20 mouse cellular contexts compared by ENCODE assay signal in genomic region chr3:21263317-21263716, GRCm38 (mm10).
DNase-seq lines count a peak whose midpoint lies in the region; ATAC-seq and TF ChIP-seq lines count a peak whose summit lies in the region.
"Had no signal": no experiment of that assay in that cellular context is flagged by ENCODE, and none has a peak within 500 bp of the region (broad histone marks: within the 10 kb centered on the region; RNA-seq: fewer than 3 reads in every experiment).

No protein-coding gene starts in this region.

- no peaks in the 10 kb centered on the region for H3K27me3 ChIP-seq in heart, embryonic 11.5 days (ENCODE audit: control insufficient read depth, insufficient read depth, low read length)
- no peaks in the 10 kb centered on the region for H3K27me3 ChIP-seq in heart, embryonic 13.5 days (replicated peaks)
- H3K27me3 ChIP-seq in heart, postnatal 0 days (ENCODE audit: control insufficient read depth, insufficient read depth, low read length): no peaks in the 10 kb centered on the region
- no peaks in the 10 kb centered on the region for H3K27me3 ChIP-seq in embryonic facial prominence, embryonic 10.5 days (replicated peaks; ENCODE audit: low read depth, poor library complexity, severe bottlenecking)
- H3K27me3 ChIP-seq: hindbrain, embryonic 13.5 days had no signal

- intact Hi-C loops in left cerebral cortex, postnatal 25 days (cut with DNase I): no loop called here
- intact Hi-C loops in gastrocnemius, postnatal 14 days (cut with DNase I; ENCODE audit: low total_unique reads): no loop called here

- ATAC-seq in heart, embryonic 11.5 days (replicated peaks; ENCODE audit: insufficient number of reproducible peaks, low FRiP score, low TSS enrichment): no peak; the same call in 1 of the 2 replicates
- peak; percentile 54; the same call in 1 of the 2 replicates for ATAC-seq in heart, embryonic 13.5 days (ENCODE audit: extremely low read depth, insufficient number of reproducible peaks, low FRiP score, low TSS enrichment)
- ATAC-seq in heart, postnatal 0 days (ENCODE audit: insufficient read depth, low read depth): peak; percentile 85
- ATAC-seq: forebrain, embryonic 14.5 days; hindbrain, postnatal 0 days had no signal

- WGBS in heart, embryonic 11.5 days (ENCODE audit: insufficient replicate concordance): 45% methylated on average over 2 of the region's 2 CpGs
- WGBS in heart, embryonic 13.5 days: 27% methylated on average over 2 of the region's 2 CpGs
- WGBS in heart, postnatal 0 days: 38% methylated on average over 2 of the region's 2 CpGs
- 91% methylated on average over 2 of the region's 2 CpGs for WGBS in embryonic facial prominence, embryonic 10.5 days

- H3K27ac ChIP-seq in heart, embryonic 11.5 days (ENCODE audit: low read depth, low read length): no peak overlapping the region
- peak overlapping the region; percentile 42; the same call in 1 of the 2 replicates for H3K27ac ChIP-seq in heart, embryonic 13.5 days (replicated peaks)
- H3K27ac ChIP-seq in heart, postnatal 0 days (ENCODE audit: low read depth): no peak overlapping the region
- H3K27ac ChIP-seq in embryonic facial prominence, embryonic 10.5 days (replicated peaks): no peak overlapping the region
- H3K27ac ChIP-seq: gastrocnemius, adult 2 months; hindbrain, embryonic 13.5 days; hindbrain, postnatal 0 days had no signal

- no peak overlapping the region for H3K9ac ChIP-seq in heart, embryonic 11.5 days (ENCODE audit: low read depth, low read length)
- H3K9ac ChIP-seq in heart, embryonic 13.5 days: no peak overlapping the region
- no peak overlapping the region for H3K9ac ChIP-seq in heart, postnatal 0 days (replicated peaks; ENCODE audit: low read depth, low read length)
- H3K9ac ChIP-seq: hindbrain, embryonic 13.5 days had no signal

- no peak overlapping the region for H3K4me3 ChIP-seq in heart, embryonic 11.5 days (ENCODE audit: low read depth, low read length)
- H3K4me3 ChIP-seq in heart, embryonic 13.5 days: no peak overlapping the region
- no peak overlapping the region for H3K4me3 ChIP-seq in heart, postnatal 0 days (ENCODE audit: low read depth, low read length)
- H3K4me3 ChIP-seq in embryonic facial prominence, embryonic 10.5 days: no peak overlapping the region
- H3K4me3 ChIP-seq: gastrocnemius, adult 2 months; hindbrain, embryonic 13.5 days had no signal

- no peak for TF ChIP-seq EP300 in heart, postnatal 0 days (IDR thresholded peaks at IDR 0.05; ENCODE audit: low read depth)

- no peaks in the 10 kb centered on the region; the same call in 1 of the 2 replicates for H3K4me1 ChIP-seq in heart, embryonic 11.5 days (ENCODE audit: control insufficient read depth, insufficient read depth, low read length)
- peaks cover 16% of the 10 kb centered on the region for H3K4me1 ChIP-seq in heart, embryonic 13.5 days
- H3K4me1 ChIP-seq in heart, postnatal 0 days (ENCODE audit: control insufficient read depth, insufficient read depth): peaks cover 14% of the 10 kb centered on the region
- no peaks in the 10 kb centered on the region for H3K4me1 ChIP-seq in embryonic facial prominence, embryonic 10.5 days
- H3K4me1 ChIP-seq: hindbrain, embryonic 13.5 days had no signal

- DNase-seq in heart, adult 11 months: peak; percentile 92
- peak; percentile 19 for DNase-seq in heart, adult 8-10 months (ENCODE audit: low spot score)
- DNase-seq in heart, postnatal 0 days (ENCODE audit: low spot score): peak; percentile 45
- DNase-seq in embryonic facial prominence, embryonic 10.5 days (ENCODE audit: low spot score): no peak
- no peak for DNase-seq in left cerebral cortex, postnatal 25 days (ENCODE audit: low spot score in 2 of 2)
- no peak for DNase-seq in gastrocnemius, postnatal 14 days
- DNase-seq: adrenal gland, adult 2 months; adrenal gland, postnatal 25 days; B cell, adult 2 months; cerebellum, adult 18-20 months; cerebellum, adult 9-11 months; cerebellum, postnatal 36 days; gastrocnemius, adult 2 months; gastrocnemius, postnatal 36 days; kidney, adult 11 months had no signal

- TF ChIP-seq CTCF in heart, postnatal 0 days (IDR thresholded peaks at IDR 0.05; ENCODE audit: low read depth): no peak

- no peaks in the 10 kb centered on the region for H3K36me3 ChIP-seq in heart, embryonic 11.5 days (ENCODE audit: control insufficient read depth, insufficient read depth, low read length)
- no peaks in the 10 kb centered on the region for H3K36me3 ChIP-seq in heart, embryonic 13.5 days
- H3K36me3 ChIP-seq in heart, postnatal 0 days (replicated peaks; ENCODE audit: control insufficient read depth, insufficient read depth, low read length): no peaks in the 10 kb centered on the region
- H3K36me3 ChIP-seq in embryonic facial prominence, embryonic 10.5 days (replicated peaks): no peaks in the 10 kb centered on the region
- H3K36me3 ChIP-seq: hindbrain, embryonic 13.5 days had no signal

- H3K9me3 ChIP-seq in heart, embryonic 11.5 days (replicated peaks; ENCODE audit: control insufficient read depth, low read length): no peaks in the 10 kb centered on the region
- H3K9me3 ChIP-seq in heart, embryonic 13.5 days: no peaks in the 10 kb centered on the region
- no peaks in the 10 kb centered on the region for H3K9me3 ChIP-seq in heart, postnatal 0 days (replicated peaks; ENCODE audit: control insufficient read depth, low read length)
- H3K9me3 ChIP-seq in embryonic facial prominence, embryonic 10.5 days: no peaks in the 10 kb centered on the region
- H3K9me3 ChIP-seq: hindbrain, embryonic 13.5 days had no signal

- H3K4me2 ChIP-seq in heart, embryonic 11.5 days: no peak overlapping the region
- no peak overlapping the region for H3K4me2 ChIP-seq in heart, embryonic 13.5 days
- no peak overlapping the region for H3K4me2 ChIP-seq in heart, postnatal 0 days (ENCODE audit: low read depth, low read length)
- H3K4me2 ChIP-seq: hindbrain, embryonic 13.5 days had no signal

Comparison
In these comparisons a context has a peak if more than half of its experiments do, and no peak if none do; other contexts are left out.
1. DNase-seq: peak in heart, adult 11 months (single experiment), heart, adult 8-10 months (single experiment) and heart, postnatal 0 days (single experiment); none in embryonic facial prominence, embryonic 10.5 days (single experiment), left cerebral cortex, postnatal 25 days (0 of 2) and gastrocnemius, postnatal 14 days (single experiment).